Mouse (Mus musculus) heart, embryonic 16.5 days (tissue): ENCODE results near the gene Tnfsf18. TPM values are rescaled to one million over a fixed set of nuclear protein-coding genes. Genes with fewer than 3 reads are reported as not detected.
A peak's percentile ranks its signal among the peaks of the same experiment; 100 is the strongest.

Experiments
- ATAC-seq: fragments of 200-750 bp; cut with Nextera tagmentation; replicated peaks from 2 replicates; pipeline ENCODE4 v1.8.0; 2017; ENCODE audit warnings: moderate number of reproducible peaks; ENCODE audit not compliant: insufficient read depth, low FRiP score; ENCODE audit errors: extremely low read depth
- H3K27ac ChIP-seq: fragments of 300-500 bp; sonication (generic); 2 replicates; pipeline ENCODE4 v1.5.1; 2014; ENCODE audit warnings: mild to moderate bottlenecking, low read length, control low read depth, moderate library complexity
- H3K27me3 ChIP-seq: fragments of 300-500 bp; sonication (generic); 2 replicates; pipeline ENCODE4 v1.6.1; 2014; ENCODE audit warnings: low read length, mixed read lengths; ENCODE audit not compliant: control insufficient read depth, insufficient read depth
- H3K36me3 ChIP-seq: fragments of 300-500 bp; sonication (generic); 2 replicates; pipeline ENCODE4 v1.6.1; 2014; ENCODE audit not compliant: control insufficient read depth, insufficient read depth
- H3K4me1 ChIP-seq: fragments of 300-500 bp; sonication (generic); 2 replicates; pipeline ENCODE4 v1.6.1; 2014; ENCODE audit warnings: low read length, mixed read lengths; ENCODE audit not compliant: control insufficient read depth, insufficient read depth
- H3K4me2 ChIP-seq: fragments of 300-500 bp; sonication (generic); 2 replicates; pipeline ENCODE4 v1.6.1; 2014; ENCODE audit warnings: low read depth, mild to moderate bottlenecking, control low read depth, low read length
- H3K4me3 ChIP-seq: fragments of 300-500 bp; sonication (generic); 2 replicates; pipeline ENCODE4 v1.5.1; 2014; ENCODE audit warnings: mild to moderate bottlenecking, control low read depth, low read length
- H3K9ac ChIP-seq: fragments of 300-500 bp; sonication (generic); 2 replicates; pipeline ENCODE4 v1.6.1; 2014; ENCODE audit warnings: low read length, control low read depth
- H3K9me3 ChIP-seq: fragments of 300-500 bp; sonication (generic); replicated peaks from 2 replicates; pipeline ENCODE4 v1.6.1; 2016; ENCODE audit warnings: low read length; ENCODE audit not compliant: control insufficient read depth
- WGBS: fragments of 180-500 bp; shearing (Covaris S2); extraction: QIAGEN DNeasy Blood & Tissue Kit; methylation state at CpG from one replicate; pipeline ENCODE4 v1.1.7; 2014; 5-methylcytosine and 5-hydroxymethylcytosine counted together
- polyA plus RNA-seq: library from polyadenylated mRNA; unstranded; fragments of >200 nt; fragmentation: Nextera tagmentation; extraction: Ambion mirVana; gene quantifications from 2 replicates; pipeline ENCODE4 v1.2.1, GENCODE M21; 2015

Tnfsf18 gene
- polyA plus RNA-seq, 1 experiment from 2014 or later = not detected

- no peak overlapping the region for H3K9ac ChIP-seq
- 71% methylated on average over 7 of the region's 7 CpGs for WGBS
- H3K4me2 ChIP-seq = no peak overlapping the region
- H3K36me3 ChIP-seq = no peaks in the 10 kb centered on the region
- peaks cover 13% of the 10 kb centered on the region for H3K4me1 ChIP-seq
- no peaks in the 10 kb centered on the region for H3K9me3 ChIP-seq
- H3K4me3 ChIP-seq = no peak overlapping the region
- H3K27me3 ChIP-seq = no peaks in the 10 kb centered on the region
- no peak overlapping the region for H3K27ac ChIP-seq
- no peak for ATAC-seq
These were observed 2.7 kb upstream of the Tnfsf18 start for GRCm38 (mm10) chr1:161491766-161492165.

DNA sequence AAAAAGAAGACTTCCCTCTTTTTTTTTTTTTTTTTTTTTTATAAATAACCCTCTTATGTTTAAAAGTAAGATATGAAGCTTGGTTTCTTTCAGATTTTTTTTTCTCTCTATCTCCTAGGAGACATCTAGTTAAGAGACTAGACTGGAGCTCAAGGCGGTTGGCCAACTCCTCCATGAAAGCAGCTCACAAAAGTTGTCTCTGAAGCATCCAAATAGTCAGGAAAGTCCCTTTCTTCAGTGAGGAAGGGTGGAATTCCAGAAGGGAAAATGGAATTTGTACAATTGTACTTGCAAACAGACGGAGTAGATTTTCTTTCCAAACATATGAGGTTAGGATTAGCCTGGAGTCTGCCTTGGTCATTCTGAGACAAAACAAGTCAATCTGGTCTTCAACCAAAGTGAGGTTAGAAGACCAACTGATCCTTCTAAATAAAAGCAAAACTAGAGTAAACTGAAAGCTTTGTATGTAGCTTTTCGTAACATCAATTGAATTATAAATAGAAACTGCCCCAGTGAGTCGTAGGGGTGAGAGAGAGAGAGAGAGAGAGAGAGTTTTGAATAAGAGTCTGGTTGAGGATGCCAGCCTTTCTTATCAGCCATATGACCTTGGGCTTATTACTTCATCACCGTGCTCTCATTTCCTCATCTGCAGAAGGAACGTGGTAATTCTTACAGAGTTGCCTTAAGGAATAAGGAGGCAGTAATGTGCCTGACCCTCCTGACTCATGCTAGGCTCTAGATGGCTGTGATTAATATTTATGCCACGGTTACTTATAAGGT, 2.6 kb downstream of the Tnfsf18 start:
- H3K4me3 ChIP-seq = no peak overlapping the region
- WGBS = 34% methylated on average over 7 of the region's 7 CpGs
- H3K36me3 ChIP-seq = no peaks in the 10 kb centered on the region
- H3K4me1 ChIP-seq = peaks cover 20% of the 10 kb centered on the region
- no peaks in the 10 kb centered on the region for H3K9me3 ChIP-seq
- no peak overlapping the region for H3K9ac ChIP-seq
- no peak overlapping the region for H3K27ac ChIP-seq
- no peaks in the 10 kb centered on the region for H3K27me3 ChIP-seq
- no peak for ATAC-seq
- peak overlapping the region; percentile 21; the same call in 1 of the 2 replicates for H3K4me2 ChIP-seq

- no peak overlapping the region for H3K4me3 ChIP-seq
- no peaks in the 10 kb centered on the region for H3K27me3 ChIP-seq
- no peak overlapping the region for H3K4me2 ChIP-seq
- H3K9ac ChIP-seq = no peak overlapping the region
- WGBS = 77% methylated on average over 6 of the region's 6 CpGs
- ATAC-seq = no peak
- H3K36me3 ChIP-seq = no peaks in the 10 kb centered on the region
- no peak overlapping the region for H3K27ac ChIP-seq
- no peaks in the 10 kb centered on the region for H3K9me3 ChIP-seq
- peaks cover 7% of the 10 kb centered on the region for H3K4me1 ChIP-seq
These were observed 5.8 kb downstream of the Tnfsf18 start for GRCm38 (mm10) chr1:161500114-161500810.

GRCm38 (mm10) chr1:161500811-161501146, 6.3 kb downstream of the Tnfsf18 start:
- H3K4me2 ChIP-seq = no peak overlapping the region
- H3K27ac ChIP-seq = no peak overlapping the region
- no peak overlapping the region for H3K4me3 ChIP-seq
- no peak for ATAC-seq
- no peaks in the 10 kb centered on the region for H3K36me3 ChIP-seq
- WGBS = 72% methylated on average over 4 of the region's 4 CpGs
- H3K27me3 ChIP-seq = no peaks in the 10 kb centered on the region
- H3K4me1 ChIP-seq = peaks cover 9% of the 10 kb centered on the region
- H3K9ac ChIP-seq = no peak overlapping the region
- no peaks in the 10 kb centered on the region for H3K9me3 ChIP-seq

- Histone ChIP-seq H3K4me3 (no peak overlapping the region), H3K27ac (no peak overlapping the region), H3K9me3 (no peaks in the 10 kb centered on the region), H3K4me2 (no peak overlapping the region), H3K4me1 (peaks cover 7% of the 10 kb centered on the region), H3K27me3 (no peaks in the 10 kb centered on the region), H3K36me3 (no peaks in the 10 kb centered on the region), H3K9ac (no peak overlapping the region)
- 74% methylated on average over 4 of the region's 4 CpGs for WGBS
- no peak for ATAC-seq
These were observed 11.9 kb downstream of the Tnfsf18 start for GRCm38 (mm10) chr1:161506317-161506716.

DNA sequence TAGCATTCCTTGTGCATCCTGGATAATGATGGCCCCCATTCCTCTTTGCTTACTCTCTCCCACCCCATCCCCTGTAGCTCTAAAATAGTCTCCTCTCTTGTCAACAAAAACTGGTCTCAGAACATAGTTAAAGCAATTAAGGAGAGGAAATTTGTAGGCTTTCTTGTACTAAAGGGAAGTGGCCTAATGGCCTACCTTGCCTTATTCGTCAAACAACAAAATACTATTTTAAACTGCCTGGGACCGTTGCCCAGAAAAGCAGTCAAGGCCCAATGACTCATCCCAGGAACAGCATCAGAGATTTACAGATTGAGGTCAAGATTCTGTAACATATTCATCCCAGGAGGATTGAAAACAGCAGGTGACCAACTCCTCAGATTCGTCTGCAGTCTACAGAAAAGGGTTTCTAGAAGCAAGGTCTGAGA, 13.2 kb downstream of the Tnfsf18 start:
- Histone ChIP-seq H3K36me3 (no peaks in the 10 kb centered on the region), H3K4me3 (no peak overlapping the region), H3K27ac (peak overlapping the region; percentile 49), H3K4me1 (peaks cover 7% of the 10 kb centered on the region), H3K9ac (no peak overlapping the region), H3K4me2 (no peak overlapping the region), H3K9me3 (no peaks in the 10 kb centered on the region), H3K27me3 (no peaks in the 10 kb centered on the region)
- peak; percentile 58 for ATAC-seq
- WGBS = 29% methylated on average over 3 of the region's 3 CpGs

- Histone ChIP-seq H3K4me2 (no peak overlapping the region), H3K9me3 (no peaks in the 10 kb centered on the region), H3K27me3 (no peaks in the 10 kb centered on the region), H3K27ac (no peak overlapping the region), H3K4me3 (no peak overlapping the region), H3K4me1 (no peaks in the 10 kb centered on the region), H3K9ac (no peak overlapping the region), H3K36me3 (no peaks in the 10 kb centered on the region)
- no peak for ATAC-seq
- WGBS = 74% methylated on average over 3 of the region's 3 CpGs
These were observed 22.9 kb downstream of the Tnfsf18 start for GRCm38 (mm10) chr1:161517355-161517754.

- H3K27me3 ChIP-seq = no peaks in the 10 kb centered on the region
- H3K9me3 ChIP-seq = no peaks in the 10 kb centered on the region
- WGBS = 64% methylated on average over 1 of the region's 1 CpGs
- no peaks in the 10 kb centered on the region for H3K36me3 ChIP-seq
- no peak overlapping the region for H3K27ac ChIP-seq
- no peak for ATAC-seq
- H3K9ac ChIP-seq = no peak overlapping the region
- no peak overlapping the region for H3K4me3 ChIP-seq
- H3K4me1 ChIP-seq = no peaks in the 10 kb centered on the region
- H3K4me2 ChIP-seq = no peak overlapping the region
These were observed 25.8 kb downstream of the Tnfsf18 start for GRCm38 (mm10) chr1:161520223-161520622.

DNA sequence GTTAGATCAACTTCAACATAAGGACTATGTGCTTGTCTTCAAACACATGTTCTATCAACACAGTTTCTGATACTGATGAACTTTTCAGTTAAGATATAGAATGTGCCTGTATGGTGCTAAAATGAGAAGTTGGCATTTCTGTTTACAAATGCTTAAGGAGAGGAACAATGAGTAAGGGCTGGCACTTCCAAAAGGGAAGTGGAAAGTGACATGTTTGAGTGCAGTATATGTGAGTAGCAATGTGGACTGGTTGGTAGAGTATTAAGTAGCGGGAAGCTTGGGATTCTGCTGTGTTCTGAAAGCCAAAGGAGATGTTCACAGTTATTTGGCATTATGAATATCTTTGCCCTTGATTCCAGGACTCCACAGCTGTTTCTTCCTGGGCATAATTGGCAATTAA, 33.7 kb downstream of the Tnfsf18 start:
- H3K36me3 ChIP-seq = no peaks in the 10 kb centered on the region
- 68% methylated on average over 1 of the region's 1 CpGs for WGBS
- H3K27me3 ChIP-seq = no peaks in the 10 kb centered on the region
- H3K4me3 ChIP-seq = no peak overlapping the region
- no peak overlapping the region for H3K4me2 ChIP-seq
- H3K4me1 ChIP-seq = no peaks in the 10 kb centered on the region
- ATAC-seq = no peak
- peaks cover 2% of the 10 kb centered on the region; the same call in 1 of the 2 replicates for H3K9me3 ChIP-seq
- no peak overlapping the region for H3K9ac ChIP-seq
- H3K27ac ChIP-seq = no peak overlapping the region
